Mouse (Mus musculus): Measurements from ENCODE around the gene Cog2. TPM values are rescaled to one million over a fixed set of nuclear protein-coding genes. Genes with fewer than 3 reads are reported as not detected.
A peak's percentile ranks its signal among the peaks of the same experiment; 100 is the strongest.

Gene Cog2
- polyA plus RNA-seq, 1 experiment from 2014 or later = 40.4 TPM

GRCm38 (mm10) chr8:124573552-124574340 lies 53.2 kb downstream of the Cog2 start:
- Histone ChIP-seq H3K9me3 (ENCODE audit: low read length) (0 out of 2 replicates have a peak, but pooled peaks cover 2% of the 10 kb centered on the region), H3K27ac (ENCODE audit: low read length) (no peak overlapping the region), H3K4me1 (ENCODE audit: insufficient read depth, low read length) (no peaks in the 10 kb centered on the region), H3K4me2 (replicated peaks; ENCODE audit: low read depth, low read length) (no peak overlapping the region), H3K36me3 (ENCODE audit: insufficient read depth, low read length) (no peaks in the 10 kb centered on the region), H3K9ac (replicated peaks; ENCODE audit: low read length) (0 out of 2 replicates have a peak overlapping the region, but pooled peaks have one; percentile 17), H3K4me3 (ENCODE audit: low read length) (no peak overlapping the region), H3K27me3 (ENCODE audit: insufficient read depth, low read length) (no peaks in the 10 kb centered on the region)
- ATAC-seq (ENCODE audit: low FRiP score, low TSS enrichment) = peak; percentile 60
- WGBS = 62% methylated on average over 15 of the region's 15 CpGs

GRCm38 (mm10) chr8:124575811-124576210 lies 55.2 kb downstream of the Cog2 start, which contains the start of gene Capn9:
Gene Capn9 (plus strand): TSS chr8:124576111.
- Histone ChIP-seq H3K9me3 (ENCODE audit: low read length) (0 out of 2 replicates have a peak, but pooled peaks cover 2% of the 10 kb centered on the region), H3K4me1 (ENCODE audit: insufficient read depth, low read length) (no peaks in the 10 kb centered on the region), H3K27me3 (ENCODE audit: insufficient read depth, low read length) (no peaks in the 10 kb centered on the region), H3K4me3 (ENCODE audit: low read length) (no peak within 1 kb of the TSS), H3K4me2 (replicated peaks; ENCODE audit: low read depth, low read length) (no peak within 1 kb of the TSS), H3K9ac (replicated peaks; ENCODE audit: low read length) (no peak within 1 kb of the TSS), H3K36me3 (ENCODE audit: insufficient read depth, low read length) (no peaks in the 10 kb centered on the region), H3K27ac (ENCODE audit: low read length) (no peak within 1 kb of the TSS)
- 81% methylated on average over 8 of the region's 8 CpGs for WGBS
- ATAC-seq (ENCODE audit: low FRiP score, low TSS enrichment) = no peak

- no peak overlapping the region for H3K4me3 ChIP-seq (ENCODE audit: low read length)
- 0 out of 2 replicates have a peak, but pooled peaks cover 2% of the 10 kb centered on the region for H3K9me3 ChIP-seq (ENCODE audit: low read length)
- H3K9ac ChIP-seq (replicated peaks; ENCODE audit: low read length) = no peak overlapping the region
- no peak overlapping the region for H3K4me2 ChIP-seq (replicated peaks; ENCODE audit: low read depth, low read length)
- no peaks in the 10 kb centered on the region for H3K4me1 ChIP-seq (ENCODE audit: insufficient read depth, low read length)
- H3K27ac ChIP-seq (ENCODE audit: low read length) = no peak overlapping the region
- H3K36me3 ChIP-seq (ENCODE audit: insufficient read depth, low read length) = no peaks in the 10 kb centered on the region
- H3K27me3 ChIP-seq (ENCODE audit: insufficient read depth, low read length) = no peaks in the 10 kb centered on the region
- 67% methylated on average over 1 of the region's 1 CpGs for WGBS
- ATAC-seq (ENCODE audit: low FRiP score, low TSS enrichment) = no peak
These were observed 56.2 kb downstream of the Cog2 start for GRCm38 (mm10) chr8:124576751-124577150.

GRCm38 (mm10) chr8:124585718-124586425 lies 65.3 kb downstream of the Cog2 start:
- no peak overlapping the region for H3K27ac ChIP-seq (ENCODE audit: low read length)
- WGBS = 35% methylated on average over 3 of the region's 3 CpGs
- ATAC-seq (ENCODE audit: low FRiP score, low TSS enrichment) = peak; percentile 42; the same call in 1 of the 2 replicates
- no peaks in the 10 kb centered on the region for H3K27me3 ChIP-seq (ENCODE audit: insufficient read depth, low read length)
- peaks cover 4% of the 10 kb centered on the region; the same call in 1 of the 2 replicates for H3K4me1 ChIP-seq (ENCODE audit: insufficient read depth, low read length)
- H3K9me3 ChIP-seq (ENCODE audit: low read length) = no peaks in the 10 kb centered on the region
- no peak overlapping the region for H3K4me3 ChIP-seq (ENCODE audit: low read length)
- no peak overlapping the region for H3K9ac ChIP-seq (replicated peaks; ENCODE audit: low read length)
- no peaks in the 10 kb centered on the region for H3K36me3 ChIP-seq (ENCODE audit: insufficient read depth, low read length)
- H3K4me2 ChIP-seq (replicated peaks; ENCODE audit: low read depth, low read length) = no peak overlapping the region

GRCm38 (mm10) chr8:124586556-124586955 lies 66.0 kb downstream of the Cog2 start:
- no peak overlapping the region for H3K27ac ChIP-seq (ENCODE audit: low read length)
- no peaks in the 10 kb centered on the region for H3K9me3 ChIP-seq (ENCODE audit: low read length)
- ATAC-seq (ENCODE audit: low FRiP score, low TSS enrichment) = no peak
- WGBS = 75% methylated on average over 2 of the region's 2 CpGs
- H3K27me3 ChIP-seq (ENCODE audit: insufficient read depth, low read length) = no peaks in the 10 kb centered on the region
- peaks cover 4% of the 10 kb centered on the region; the same call in 1 of the 2 replicates for H3K4me1 ChIP-seq (ENCODE audit: insufficient read depth, low read length)
- H3K4me2 ChIP-seq (replicated peaks; ENCODE audit: low read depth, low read length) = no peak overlapping the region
- no peak overlapping the region for H3K4me3 ChIP-seq (ENCODE audit: low read length)
- H3K9ac ChIP-seq (replicated peaks; ENCODE audit: low read length) = no peak overlapping the region
- no peaks in the 10 kb centered on the region for H3K36me3 ChIP-seq (ENCODE audit: insufficient read depth, low read length)

- Histone ChIP-seq H3K9ac (replicated peaks; ENCODE audit: low read length) (no peak overlapping the region), H3K27ac (ENCODE audit: low read length) (no peak overlapping the region), H3K4me1 (ENCODE audit: insufficient read depth, low read length) (peaks cover 4% of the 10 kb centered on the region; the same call in 1 of the 2 replicates), H3K4me2 (replicated peaks; ENCODE audit: low read depth, low read length) (no peak overlapping the region), H3K4me3 (ENCODE audit: low read length) (no peak overlapping the region), H3K9me3 (ENCODE audit: low read length) (no peaks in the 10 kb centered on the region), H3K36me3 (ENCODE audit: insufficient read depth, low read length) (no peaks in the 10 kb centered on the region), H3K27me3 (ENCODE audit: insufficient read depth, low read length) (no peaks in the 10 kb centered on the region)
- 73% methylated on average over 4 of the region's 4 CpGs for WGBS
- ATAC-seq (ENCODE audit: low FRiP score, low TSS enrichment) = no peak
These were observed 68.8 kb downstream of the Cog2 start for GRCm38 (mm10) chr8:124589393-124589792.

Other genes starting within 250 kb of the Cog2 start
- 0.53 and 0.55 TPM in 2 replicates for gene Pgbd5, start 81.1 kb upstream of the Cog2 start, polyA plus RNA-seq (2015; fragmentation: Nextera tagmentation; extraction: Ambion mirVana)
- gene Agt, start 48.9 kb downstream of the Cog2 start, polyA plus RNA-seq (2015; fragmentation: Nextera tagmentation; extraction: Ambion mirVana) = 1.5 and 2.2 TPM in 2 replicates
- gene Capn9, start 55.3 kb downstream of the Cog2 start, polyA plus RNA-seq (2015; fragmentation: Nextera tagmentation; extraction: Ambion mirVana) = not detected in 2 replicates
- gene 2310022B05Rik, start 142.6 kb downstream of the Cog2 start, polyA plus RNA-seq (2015; fragmentation: Nextera tagmentation; extraction: Ambion mirVana) = 28.0 and 31.7 TPM in 2 replicates
- 43.5 and 49.9 TPM in 2 replicates for gene Ttc13, start 201.2 kb downstream of the Cog2 start, polyA plus RNA-seq (2015; fragmentation: Nextera tagmentation; extraction: Ambion mirVana)
- 23.8 and 27.2 TPM in 2 replicates for gene Arv1, start 201.4 kb downstream of the Cog2 start, polyA plus RNA-seq (2015; fragmentation: Nextera tagmentation; extraction: Ambion mirVana)
- 3.4 and 4.0 TPM in 2 replicates for gene Fam89a, start 231.1 kb downstream of the Cog2 start, polyA plus RNA-seq (2015; fragmentation: Nextera tagmentation; extraction: Ambion mirVana)